Mouse (Mus musculus) embryonic facial prominence, embryonic 13.5 days (tissue): ENCODE measurements around the gene Dync1i1. TPM values are rescaled to one million over a fixed set of nuclear protein-coding genes. Genes with fewer than 3 reads are reported as not detected.

Experiments used
- ATAC-seq: fragments of 200-750 bp; cut with Nextera tagmentation; 2 replicates; pipeline ENCODE4 v1.8.0; 2017; ENCODE audit warnings: low read depth; ENCODE audit not compliant: insufficient number of reproducible peaks, insufficient read depth, low FRiP score, low TSS enrichment
- H3K27ac ChIP-seq: fragments of 300-500 bp; sonication (generic); 2 replicates; pipeline ENCODE4 v1.5.1; 2015; ENCODE audit warnings: moderate library complexity, mild to moderate bottlenecking, inconsistent platforms
- H3K27me3 ChIP-seq: fragments of 300-500 bp; sonication (generic); 2 replicates; pipeline ENCODE4 v1.6.1; 2015; ENCODE audit warnings: mild to moderate bottlenecking, inconsistent platforms
- H3K36me3 ChIP-seq: fragments of 300-500 bp; sonication (generic); 2 replicates; pipeline ENCODE4 v1.6.1; 2015; ENCODE audit warnings: mild to moderate bottlenecking, inconsistent platforms
- H3K4me1 ChIP-seq: fragments of 300-500 bp; sonication (generic); 2 replicates; pipeline ENCODE4 v1.6.1; 2015; ENCODE audit warnings: inconsistent platforms
- H3K4me2 ChIP-seq: fragments of 300-500 bp; sonication (generic); 2 replicates; pipeline ENCODE4 v1.6.1; 2015; ENCODE audit warnings: moderate library complexity, mild to moderate bottlenecking, inconsistent platforms
- H3K4me3 ChIP-seq: fragments of 300-500 bp; sonication (generic); 2 replicates; pipeline ENCODE4 v1.5.1; 2015; ENCODE audit warnings: mild to moderate bottlenecking, inconsistent platforms
- H3K9ac ChIP-seq: fragments of 300-500 bp; sonication (generic); 2 replicates; pipeline ENCODE4 v1.6.1; 2015; ENCODE audit warnings: mild to moderate bottlenecking, inconsistent platforms
- H3K9me3 ChIP-seq: fragments of 300-500 bp; sonication (generic); 2 replicates; pipeline ENCODE4 v1.6.1; 2016; ENCODE audit warnings: inconsistent platforms
- WGBS: fragments of 180-500 bp; shearing (Covaris S2); methylation state at CpG from one replicate; pipeline ENCODE4 v1.1.7; 2015; ENCODE audit warnings: mixed read lengths; 5-methylcytosine and 5-hydroxymethylcytosine counted together
- polyA plus RNA-seq: library from polyadenylated mRNA; unstranded; fragments of >200 nt; fragmentation: Nextera tagmentation; extraction: Ambion mirVana; gene quantifications from 2 replicates; pipeline ENCODE4 v1.2.1, GENCODE M21; 2015

The Dync1i1 gene
- polyA plus RNA-seq, 1 experiment from 2014 or later: 3.8 TPM

- peak; percentile 48; the same call in 1 of the 2 replicates for ATAC-seq
- Histone ChIP-seq H3K9me3 (no peaks in the 10 kb centered on the region), H3K36me3 (no peaks in the 10 kb centered on the region), H3K4me1 (peaks cover 25% of the 10 kb centered on the region), H3K9ac (no peak overlapping the region), H3K27ac (no peak overlapping the region), H3K4me2 (peak overlapping the region; percentile 45), H3K27me3 (peaks cover 17% of the 10 kb centered on the region), H3K4me3 (peak overlapping the region; percentile 5)
- WGBS: 31% methylated on average over 20 of the region's 20 CpGs
These were observed 133.6 kb downstream of the Dync1i1 start for GRCm38 (mm10) chr6:5858901-5859598.

- Histone ChIP-seq H3K27ac (no peak overlapping the region), H3K27me3 (peaks cover 22% of the 10 kb centered on the region), H3K9me3 (no peaks in the 10 kb centered on the region), H3K9ac (no peak overlapping the region), H3K4me3 (0 out of 2 replicates have a peak overlapping the region, but pooled peaks have one; percentile 5), H3K4me1 (peaks cover 28% of the 10 kb centered on the region), H3K36me3 (no peaks in the 10 kb centered on the region), H3K4me2 (peak overlapping the region; percentile 45)
- no peak for ATAC-seq
- WGBS: 43% methylated on average over 8 of the region's 8 CpGs
These were observed 134.2 kb downstream of the Dync1i1 start for GRCm38 (mm10) chr6:5859630-5860029.

- no peak for ATAC-seq
- H3K27me3 ChIP-seq: peaks cover 5% of the 10 kb centered on the region; the same call in 1 of the 2 replicates
- H3K9me3 ChIP-seq: no peaks in the 10 kb centered on the region
- 81% methylated on average over 5 of the region's 5 CpGs for WGBS
- no peak overlapping the region for H3K4me3 ChIP-seq
- peaks cover 10% of the 10 kb centered on the region; the same call in 1 of the 2 replicates for H3K4me1 ChIP-seq
- no peak overlapping the region for H3K27ac ChIP-seq
- H3K9ac ChIP-seq: no peak overlapping the region
- no peak overlapping the region for H3K4me2 ChIP-seq
- H3K36me3 ChIP-seq: no peaks in the 10 kb centered on the region
These were observed 140.7 kb downstream of the Dync1i1 start for GRCm38 (mm10) chr6:5866091-5866490.

- peaks cover 6% of the 10 kb centered on the region; the same call in 1 of the 2 replicates for H3K27me3 ChIP-seq
- H3K4me1 ChIP-seq: peaks cover 12% of the 10 kb centered on the region; the same call in 1 of the 2 replicates
- WGBS: 91% methylated on average over 4 of the region's 4 CpGs
- no peak overlapping the region for H3K4me3 ChIP-seq
- H3K4me2 ChIP-seq: no peak overlapping the region
- H3K27ac ChIP-seq: no peak overlapping the region
- ATAC-seq: no peak
- no peaks in the 10 kb centered on the region for H3K36me3 ChIP-seq
- no peak overlapping the region for H3K9ac ChIP-seq
- no peaks in the 10 kb centered on the region for H3K9me3 ChIP-seq
These were observed 141.8 kb downstream of the Dync1i1 start for GRCm38 (mm10) chr6:5867221-5867620.

DNA sequence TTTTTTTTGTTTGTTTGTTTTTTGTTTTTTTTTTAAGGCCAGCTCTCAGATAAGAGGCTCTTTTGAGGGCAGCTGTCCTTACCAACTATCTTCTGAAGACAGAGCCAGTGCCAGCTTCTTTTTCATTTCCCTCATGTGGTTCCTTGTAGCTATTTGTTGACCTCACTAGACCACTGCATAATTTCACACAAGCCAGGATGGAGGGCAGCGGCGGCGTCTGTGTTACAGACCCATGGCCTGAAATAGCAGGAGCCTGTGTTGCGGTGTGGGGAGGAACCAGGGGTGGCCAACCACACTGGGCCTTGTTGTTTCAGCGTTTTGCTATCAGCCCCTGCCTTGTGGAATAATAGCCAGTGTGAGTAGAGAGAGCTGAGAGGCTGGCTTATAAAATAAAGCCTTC, 145.6 kb downstream of the Dync1i1 start:
- Histone ChIP-seq H3K4me3 (no peak overlapping the region), H3K4me2 (no peak overlapping the region), H3K36me3 (no peaks in the 10 kb centered on the region), H3K4me1 (peaks cover 7% of the 10 kb centered on the region; the same call in 1 of the 2 replicates), H3K9ac (no peak overlapping the region), H3K9me3 (no peaks in the 10 kb centered on the region), H3K27ac (0 out of 2 replicates have a peak overlapping the region, but pooled peaks have one; percentile 18), H3K27me3 (peaks cover 5% of the 10 kb centered on the region; the same call in 1 of the 2 replicates)
- WGBS: 72% methylated on average over 5 of the region's 5 CpGs
- ATAC-seq: no peak

GRCm38 (mm10) chr6:5871581-5872298, 146.3 kb downstream of the Dync1i1 start:
- 86% methylated on average over 15 of the region's 15 CpGs for WGBS
- H3K9ac ChIP-seq: no peak overlapping the region
- no peak for ATAC-seq
- H3K36me3 ChIP-seq: no peaks in the 10 kb centered on the region
- H3K27ac ChIP-seq: 0 out of 2 replicates have a peak overlapping the region, but pooled peaks have one; percentile 18
- no peaks in the 10 kb centered on the region for H3K9me3 ChIP-seq
- H3K4me2 ChIP-seq: no peak overlapping the region
- no peak overlapping the region for H3K4me3 ChIP-seq
- H3K27me3 ChIP-seq: peaks cover 5% of the 10 kb centered on the region; the same call in 1 of the 2 replicates
- peaks cover 7% of the 10 kb centered on the region; the same call in 1 of the 2 replicates for H3K4me1 ChIP-seq

DNA sequence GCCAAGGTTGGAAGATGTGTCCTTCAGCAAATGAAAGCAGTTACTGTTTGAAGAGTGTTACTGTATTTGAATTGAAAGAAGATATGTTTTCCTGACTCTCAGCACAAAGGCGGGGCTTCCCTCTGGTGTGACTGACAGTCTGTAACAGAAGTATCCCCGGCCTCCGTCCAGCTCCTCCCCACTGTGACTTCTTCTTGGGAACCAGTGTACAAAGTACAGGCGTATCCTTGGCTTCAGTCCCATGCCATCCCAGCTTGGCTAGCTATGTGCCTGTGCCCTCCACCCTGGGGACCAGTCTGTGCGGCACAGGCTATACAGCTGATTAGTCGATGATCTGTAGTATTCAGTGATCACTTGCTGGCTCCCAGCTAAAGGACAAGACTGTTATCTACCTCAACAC, 163.9 kb downstream of the Dync1i1 start:
- Histone ChIP-seq H3K27ac (no peak overlapping the region), H3K4me1 (0 out of 2 replicates have a peak, but pooled peaks cover 5% of the 10 kb centered on the region), H3K36me3 (no peaks in the 10 kb centered on the region), H3K4me3 (no peak overlapping the region), H3K9me3 (no peaks in the 10 kb centered on the region), H3K27me3 (no peaks in the 10 kb centered on the region), H3K9ac (no peak overlapping the region), H3K4me2 (no peak overlapping the region)
- no peak for ATAC-seq
- 72% methylated on average over 6 of the region's 6 CpGs for WGBS

GRCm38 (mm10) chr6:5911295-5911694, 185.9 kb downstream of the Dync1i1 start:
- H3K9ac ChIP-seq: no peak overlapping the region
- H3K27me3 ChIP-seq: no peaks in the 10 kb centered on the region
- WGBS: 77% methylated on average over 7 of the region's 7 CpGs
- no peak for ATAC-seq
- H3K4me3 ChIP-seq: no peak overlapping the region
- H3K27ac ChIP-seq: no peak overlapping the region
- H3K4me2 ChIP-seq: no peak overlapping the region
- H3K4me1 ChIP-seq: peaks cover 9% of the 10 kb centered on the region
- H3K36me3 ChIP-seq: no peaks in the 10 kb centered on the region
- no peaks in the 10 kb centered on the region for H3K9me3 ChIP-seq

DNA sequence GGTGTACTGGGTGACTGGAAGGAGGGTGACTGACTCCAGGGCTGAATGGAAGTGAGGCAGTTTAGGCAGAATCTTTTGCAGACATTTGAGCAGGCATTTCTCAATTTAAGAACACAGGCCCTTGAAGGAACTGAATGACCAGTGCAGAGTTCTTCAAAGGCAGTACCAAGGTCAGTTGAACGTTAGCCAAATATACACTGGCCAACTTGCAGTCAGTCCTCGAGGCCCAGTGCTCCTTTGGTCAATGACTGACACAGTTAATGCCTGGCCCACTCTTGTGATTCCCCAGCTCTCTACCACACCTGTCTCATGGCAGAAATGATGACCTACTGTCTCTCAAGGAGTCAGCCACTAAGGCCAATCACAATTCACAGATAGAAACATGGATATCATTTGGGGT, 189.6 kb downstream of the Dync1i1 start:
- 83% methylated on average over 2 of the region's 2 CpGs for WGBS
- Histone ChIP-seq H3K4me2 (no peak overlapping the region), H3K36me3 (no peaks in the 10 kb centered on the region), H3K9me3 (no peaks in the 10 kb centered on the region), H3K27ac (no peak overlapping the region), H3K4me3 (no peak overlapping the region), H3K4me1 (no peaks in the 10 kb centered on the region), H3K9ac (no peak overlapping the region), H3K27me3 (no peaks in the 10 kb centered on the region)
- ATAC-seq: no peak

- no peak for ATAC-seq
- Histone ChIP-seq H3K27ac (no peak overlapping the region), H3K4me2 (no peak overlapping the region), H3K9ac (no peak overlapping the region), H3K4me1 (peaks cover 5% of the 10 kb centered on the region; the same call in 1 of the 2 replicates), H3K4me3 (no peak overlapping the region), H3K36me3 (no peaks in the 10 kb centered on the region), H3K9me3 (no peaks in the 10 kb centered on the region), H3K27me3 (no peaks in the 10 kb centered on the region)
- WGBS: 36% methylated on average over 4 of the region's 4 CpGs
These were observed 195.2 kb downstream of the Dync1i1 start for GRCm38 (mm10) chr6:5920670-5921069.

DNA sequence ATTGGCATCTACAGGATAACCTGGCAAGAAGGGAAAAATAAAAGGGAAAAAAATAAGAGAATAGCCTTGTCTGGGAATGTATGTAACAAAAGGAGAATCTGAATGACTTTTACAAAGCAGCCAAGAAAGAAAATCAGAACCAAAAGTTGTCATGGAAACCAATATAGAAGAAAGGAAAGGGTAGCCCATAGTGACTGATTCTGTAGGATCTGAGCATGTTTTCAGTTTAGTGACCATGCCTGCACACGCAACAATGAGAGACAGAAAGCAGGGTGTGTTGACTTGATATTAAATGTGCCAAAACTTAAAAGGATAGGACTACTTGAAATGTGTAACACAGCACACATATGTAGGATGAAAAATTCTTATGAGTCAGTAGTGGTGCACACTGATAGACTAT, 197.2 kb downstream of the Dync1i1 start:
- Histone ChIP-seq H3K9me3 (no peaks in the 10 kb centered on the region), H3K27me3 (no peaks in the 10 kb centered on the region), H3K4me2 (no peak overlapping the region), H3K4me3 (no peak overlapping the region), H3K4me1 (peaks cover 5% of the 10 kb centered on the region; the same call in 1 of the 2 replicates), H3K27ac (no peak overlapping the region), H3K9ac (no peak overlapping the region), H3K36me3 (no peaks in the 10 kb centered on the region)
- no peak for ATAC-seq
- WGBS: 69% methylated on average over 1 of the region's 1 CpGs
